Mouse (Mus musculus): ENCODE results near the gene Slc22a15.

Gene Slc22a15

DNA sequence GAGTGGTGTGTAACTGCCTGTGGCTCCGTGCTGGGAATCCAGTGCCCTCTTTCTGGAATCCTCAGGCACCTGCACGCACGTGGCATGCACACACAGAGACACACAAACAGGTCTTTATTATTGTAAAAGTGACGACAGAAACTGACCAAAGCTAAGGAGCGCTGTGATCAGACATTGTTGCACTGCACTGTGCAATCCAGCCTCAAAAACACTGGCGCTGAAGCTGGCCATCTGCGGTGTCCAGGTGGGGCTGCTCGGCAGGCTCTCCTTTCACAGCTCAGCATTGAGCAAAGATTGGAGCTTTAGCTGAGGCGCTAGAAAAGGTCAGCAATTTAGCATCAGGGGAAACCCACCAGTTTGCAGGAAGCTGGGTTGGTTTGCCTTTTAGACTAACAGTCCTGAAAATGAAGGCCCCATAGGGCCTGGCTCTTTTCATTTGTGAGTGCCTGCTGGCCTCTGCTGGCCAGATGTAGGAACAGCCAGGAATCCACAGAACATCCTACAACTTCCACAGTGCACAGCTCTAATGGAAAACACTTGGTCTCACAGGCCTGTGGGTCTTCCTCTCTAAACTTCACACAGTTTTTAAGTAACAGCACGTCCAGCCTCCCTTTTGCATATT lies 111.8 kb downstream of the Slc22a15 start:
- DNase-seq (ENCODE audit: low spot score in 2 of 2): peak in 1 of 2 experiments; percentile 55

DNA sequence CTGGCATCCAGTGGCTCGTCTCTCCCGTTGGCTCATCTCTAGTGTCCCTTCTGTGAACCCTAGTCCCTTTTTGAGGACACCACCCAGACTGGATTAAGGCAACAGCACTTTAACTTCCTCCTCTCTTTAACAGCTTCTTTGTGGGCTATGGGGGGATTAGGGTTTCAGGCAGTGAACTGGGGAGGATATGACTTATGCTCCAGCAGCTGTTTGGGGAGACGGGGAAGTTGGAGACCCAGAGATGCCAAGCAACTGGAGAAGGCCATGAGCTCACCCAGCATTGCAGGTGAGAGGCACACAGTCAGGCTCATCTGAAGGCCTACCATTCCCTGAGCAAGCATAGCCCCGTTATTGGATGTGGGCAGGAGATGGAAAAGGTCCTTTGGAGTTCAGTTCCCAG lies 112.3 kb downstream of the Slc22a15 start:
- no peak for DNase-seq (ENCODE audit: low spot score in 2 of 2)

DNA sequence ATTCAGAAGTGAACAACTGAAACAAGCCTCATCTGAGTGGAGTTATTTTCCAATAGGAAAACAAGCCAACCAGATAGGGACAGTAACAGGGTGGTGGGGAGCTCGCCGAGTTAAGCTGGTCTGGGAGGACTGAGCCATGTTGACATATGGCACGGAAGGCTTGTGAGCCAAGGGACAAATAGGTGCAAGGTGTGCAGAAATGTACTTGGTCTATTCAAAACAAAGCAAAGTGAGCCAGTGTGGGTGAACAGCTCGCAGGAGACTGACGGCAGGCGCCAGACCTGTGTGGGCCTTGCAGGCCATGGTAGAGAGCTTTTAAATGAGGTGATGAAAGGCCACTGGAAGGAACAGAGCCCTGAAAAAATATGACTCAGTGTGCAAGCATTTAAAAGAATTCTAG lies 116.6 kb downstream of the Slc22a15 start:
- DNase-seq (ENCODE audit: low spot score in 2 of 2): no peak

DNA sequence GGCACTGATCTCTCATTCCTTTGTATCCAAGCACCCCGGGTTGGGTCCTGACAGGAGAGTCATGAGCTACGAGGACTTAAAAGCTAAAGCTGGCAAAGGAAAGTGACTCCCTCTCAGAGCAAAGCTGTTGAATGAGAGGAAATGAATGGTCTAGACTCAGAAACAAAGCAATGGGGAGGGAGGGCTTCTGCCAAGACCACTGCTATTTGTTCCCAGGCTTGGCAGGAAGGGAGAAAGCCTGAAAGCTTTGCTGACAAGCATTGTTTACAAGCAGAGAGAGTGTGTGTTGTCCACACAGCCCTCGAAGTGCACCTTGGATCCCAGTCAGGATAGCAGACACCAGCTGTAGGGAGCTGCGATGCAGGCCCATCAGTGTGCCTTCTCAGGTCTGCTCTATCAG lies 117.3 kb downstream of the Slc22a15 start:
- no peak for DNase-seq (ENCODE audit: low spot score in 2 of 2)

DNA sequence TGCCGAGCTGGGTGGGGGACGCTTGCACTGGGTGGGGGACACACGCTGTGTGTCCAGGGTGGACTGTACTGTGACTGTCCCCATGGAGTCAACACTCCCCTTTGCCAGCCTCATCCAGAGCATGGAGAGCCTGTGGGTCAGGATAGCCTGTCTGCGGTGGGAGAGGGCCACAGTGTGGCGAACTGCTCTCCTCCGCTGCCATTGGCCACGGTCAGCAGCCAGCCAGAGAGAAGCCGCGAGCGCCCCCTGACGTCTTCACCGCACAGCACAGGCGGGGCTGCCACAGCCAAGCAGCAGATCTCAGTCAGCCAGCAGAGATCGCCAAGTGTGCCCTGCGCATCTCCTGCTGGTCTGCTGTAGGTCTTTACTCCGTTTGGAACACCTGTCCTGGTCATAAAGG lies 118.1 kb downstream of the Slc22a15 start:
- peak; percentile 50 to 75 for DNase-seq (ENCODE audit: low spot score in 2 of 2)

Data from spleen, postnatal 10 days (tissue).